Mouse (Mus musculus): ENCODE results near the gene Egfl7. TPM values are rescaled to one million over a fixed set of nuclear protein-coding genes. Genes with fewer than 3 reads are reported as not detected.

Egfl7 gene
- polyA plus RNA-seq, 1 experiment from 2014 or later = 54.3 TPM

GRCm38 (mm10) chr2:26541258-26541910 lies 38.4 kb upstream of the Egfl7 start:
- Histone ChIP-seq H3K9ac (replicated peaks; ENCODE audit: low read length) (peak overlapping the region; percentile 22; the same call in 1 of the 2 replicates), H3K4me2 (ENCODE audit: low read depth, low read length) (no peak overlapping the region), H3K27me3 (ENCODE audit: control insufficient read depth, insufficient read depth, low read length) (no peaks in the 10 kb centered on the region), H3K4me1 (ENCODE audit: control insufficient read depth, insufficient read depth, low read length) (peaks cover 3% of the 10 kb centered on the region), H3K9me3 (replicated peaks; ENCODE audit: control insufficient read depth, low read length) (no peaks in the 10 kb centered on the region), H3K36me3 (replicated peaks; ENCODE audit: control insufficient read depth, insufficient read depth, low read depth, low read length) (no peaks in the 10 kb centered on the region), H3K27ac (replicated peaks; ENCODE audit: low read depth, low read length) (0 out of 2 replicates have a peak overlapping the region, but pooled peaks have one; percentile 30), H3K4me3 (ENCODE audit: low read depth, low read length) (no peak overlapping the region)
- no peak for ATAC-seq (replicated peaks; ENCODE audit: insufficient number of reproducible peaks, low FRiP score, low TSS enrichment, low read depth)
- 32% methylated on average over 9 of the region's 9 CpGs for WGBS
- DNase-seq (ENCODE audit: low spot score) = peak; percentile 42

- Histone ChIP-seq H3K4me1 (ENCODE audit: control insufficient read depth, insufficient read depth, low read length) (peaks cover 3% of the 10 kb centered on the region), H3K27ac (replicated peaks; ENCODE audit: low read depth, low read length) (no peak overlapping the region), H3K27me3 (ENCODE audit: control insufficient read depth, insufficient read depth, low read length) (no peaks in the 10 kb centered on the region), H3K9ac (replicated peaks; ENCODE audit: low read length) (no peak overlapping the region), H3K9me3 (replicated peaks; ENCODE audit: control insufficient read depth, low read length) (no peaks in the 10 kb centered on the region), H3K4me2 (ENCODE audit: low read depth, low read length) (no peak overlapping the region), H3K4me3 (ENCODE audit: low read depth, low read length) (no peak overlapping the region), H3K36me3 (replicated peaks; ENCODE audit: control insufficient read depth, insufficient read depth, low read depth, low read length) (no peaks in the 10 kb centered on the region)
- 50% methylated on average over 4 of the region's 4 CpGs for WGBS
- ATAC-seq (replicated peaks; ENCODE audit: insufficient number of reproducible peaks, low FRiP score, low TSS enrichment, low read depth) (no peak), DNase-seq (ENCODE audit: low spot score) (no peak)
These were observed 36.7 kb upstream of the Egfl7 start for GRCm38 (mm10) chr2:26543155-26543554.

DNA sequence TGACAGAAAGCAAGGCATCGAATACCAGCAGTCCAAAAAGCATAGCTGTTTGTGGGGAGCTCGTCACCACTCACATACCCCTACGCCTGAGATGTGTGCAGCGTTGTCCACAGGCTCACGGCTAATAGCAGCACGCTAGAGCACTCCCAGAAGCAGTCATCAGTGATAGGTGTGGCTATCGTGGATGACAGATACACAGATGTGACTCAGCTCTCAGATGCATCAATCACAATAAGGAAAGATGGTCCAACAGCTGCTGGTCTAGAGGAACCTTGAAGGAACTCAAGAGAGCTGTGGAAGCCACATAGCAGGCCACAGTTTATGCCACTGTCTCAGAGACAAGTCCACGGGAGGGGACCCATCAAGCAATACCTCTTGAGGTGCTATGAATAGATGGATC lies 36.0 kb upstream of the Egfl7 start:
- H3K27me3 ChIP-seq (ENCODE audit: control insufficient read depth, insufficient read depth, low read length) = no peaks in the 10 kb centered on the region
- no peaks in the 10 kb centered on the region for H3K36me3 ChIP-seq (replicated peaks; ENCODE audit: control insufficient read depth, insufficient read depth, low read depth, low read length)
- peaks cover 3% of the 10 kb centered on the region for H3K4me1 ChIP-seq (ENCODE audit: control insufficient read depth, insufficient read depth, low read length)
- no peak overlapping the region for H3K4me3 ChIP-seq (ENCODE audit: low read depth, low read length)
- DNase-seq (ENCODE audit: low spot score) = no peak
- no peak for ATAC-seq (replicated peaks; ENCODE audit: insufficient number of reproducible peaks, low FRiP score, low TSS enrichment, low read depth)
- 87% methylated on average over 8 of the region's 8 CpGs for WGBS
- H3K4me2 ChIP-seq (ENCODE audit: low read depth, low read length) = no peak overlapping the region
- H3K9ac ChIP-seq (replicated peaks; ENCODE audit: low read length) = no peak overlapping the region
- no peak overlapping the region for H3K27ac ChIP-seq (replicated peaks; ENCODE audit: low read depth, low read length)
- no peaks in the 10 kb centered on the region for H3K9me3 ChIP-seq (replicated peaks; ENCODE audit: control insufficient read depth, low read length)

- ATAC-seq (replicated peaks; ENCODE audit: insufficient number of reproducible peaks, low FRiP score, low TSS enrichment, low read depth) (no peak; the same call in 1 of the 2 replicates), DNase-seq (ENCODE audit: low spot score) (no peak)
- Histone ChIP-seq H3K9me3 (replicated peaks; ENCODE audit: control insufficient read depth, low read length) (no peaks in the 10 kb centered on the region), H3K27ac (replicated peaks; ENCODE audit: low read depth, low read length) (no peak overlapping the region), H3K4me3 (ENCODE audit: low read depth, low read length) (no peak overlapping the region), H3K9ac (replicated peaks; ENCODE audit: low read length) (no peak overlapping the region), H3K4me1 (ENCODE audit: control insufficient read depth, insufficient read depth, low read length) (peaks cover 3% of the 10 kb centered on the region), H3K27me3 (ENCODE audit: control insufficient read depth, insufficient read depth, low read length) (no peaks in the 10 kb centered on the region), H3K36me3 (replicated peaks; ENCODE audit: control insufficient read depth, insufficient read depth, low read depth, low read length) (no peaks in the 10 kb centered on the region), H3K4me2 (ENCODE audit: low read depth, low read length) (no peak overlapping the region)
- WGBS = 63% methylated on average over 3 of the region's 3 CpGs
These were observed 35.5 kb upstream of the Egfl7 start for GRCm38 (mm10) chr2:26544265-26544664.

DNA sequence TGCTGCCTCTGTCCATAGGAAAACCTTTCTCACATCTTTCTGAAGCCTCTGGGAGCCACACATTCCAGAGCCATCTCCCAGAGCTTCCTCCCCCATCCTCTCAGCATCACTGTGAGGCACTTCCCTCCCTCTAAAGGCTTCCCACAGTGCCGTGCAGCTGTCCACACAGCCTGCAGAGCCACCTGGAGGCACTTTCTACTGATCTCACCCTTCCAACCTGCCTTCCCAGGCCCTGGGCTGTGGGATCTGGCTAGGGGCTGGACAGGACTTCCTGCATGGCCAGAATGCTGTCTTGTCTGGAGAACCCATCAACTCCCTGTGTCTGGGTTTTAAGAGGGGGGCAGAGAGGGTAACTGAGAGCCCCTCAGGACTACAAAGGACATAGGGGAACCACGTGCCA lies 32.3 kb upstream of the Egfl7 start:
- H3K4me1 ChIP-seq (ENCODE audit: control insufficient read depth, insufficient read depth, low read length) = no peaks in the 10 kb centered on the region
- no peaks in the 10 kb centered on the region for H3K36me3 ChIP-seq (replicated peaks; ENCODE audit: control insufficient read depth, insufficient read depth, low read depth, low read length)
- DNase-seq (ENCODE audit: low spot score) = peak; percentile 57
- H3K27ac ChIP-seq (replicated peaks; ENCODE audit: low read depth, low read length) = no peak overlapping the region
- H3K9me3 ChIP-seq (replicated peaks; ENCODE audit: control insufficient read depth, low read length) = no peaks in the 10 kb centered on the region
- H3K4me2 ChIP-seq (ENCODE audit: low read depth, low read length) = no peak overlapping the region
- no peaks in the 10 kb centered on the region for H3K27me3 ChIP-seq (ENCODE audit: control insufficient read depth, insufficient read depth, low read length)
- peak; percentile 55 for ATAC-seq (replicated peaks; ENCODE audit: insufficient number of reproducible peaks, low FRiP score, low TSS enrichment, low read depth)
- H3K4me3 ChIP-seq (ENCODE audit: low read depth, low read length) = no peak overlapping the region
- no peak overlapping the region; the same call in 1 of the 2 replicates for H3K9ac ChIP-seq (replicated peaks; ENCODE audit: low read length)
- WGBS = 21% methylated on average over 2 of the region's 2 CpGs

DNA sequence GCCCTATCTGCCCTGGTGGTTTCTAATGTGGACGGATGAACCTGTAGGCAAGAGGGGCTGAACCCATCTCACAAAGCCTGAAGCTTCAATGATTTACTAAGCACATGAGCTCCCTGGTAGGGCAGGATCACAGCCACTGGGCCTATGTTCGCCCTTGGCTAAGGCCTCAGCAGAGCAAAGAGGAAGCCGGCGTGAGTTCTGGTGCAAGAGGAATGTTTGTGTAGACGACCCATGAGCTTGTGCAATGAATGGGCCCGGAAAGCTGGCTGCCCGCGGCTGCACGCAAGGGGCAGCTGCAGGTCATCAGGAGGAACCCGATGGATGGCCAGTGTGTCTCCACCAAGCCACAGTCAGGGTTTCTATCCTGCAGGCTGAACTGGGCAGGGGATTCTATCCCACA lies 30.0 kb upstream of the Egfl7 start:
- Histone ChIP-seq H3K9me3 (replicated peaks; ENCODE audit: control insufficient read depth, low read length) (no peaks in the 10 kb centered on the region), H3K27me3 (ENCODE audit: control insufficient read depth, insufficient read depth, low read length) (no peaks in the 10 kb centered on the region), H3K4me1 (ENCODE audit: control insufficient read depth, insufficient read depth, low read length) (no peaks in the 10 kb centered on the region), H3K4me3 (ENCODE audit: low read depth, low read length) (no peak overlapping the region), H3K4me2 (ENCODE audit: low read depth, low read length) (no peak overlapping the region), H3K27ac (replicated peaks; ENCODE audit: low read depth, low read length) (no peak overlapping the region), H3K9ac (replicated peaks; ENCODE audit: low read length) (no peak overlapping the region), H3K36me3 (replicated peaks; ENCODE audit: control insufficient read depth, insufficient read depth, low read depth, low read length) (no peaks in the 10 kb centered on the region)
- no peak for DNase-seq (ENCODE audit: low spot score)
- WGBS = 86% methylated on average over 10 of the region's 10 CpGs
- ATAC-seq (replicated peaks; ENCODE audit: insufficient number of reproducible peaks, low FRiP score, low TSS enrichment, low read depth) = no peak

DNA sequence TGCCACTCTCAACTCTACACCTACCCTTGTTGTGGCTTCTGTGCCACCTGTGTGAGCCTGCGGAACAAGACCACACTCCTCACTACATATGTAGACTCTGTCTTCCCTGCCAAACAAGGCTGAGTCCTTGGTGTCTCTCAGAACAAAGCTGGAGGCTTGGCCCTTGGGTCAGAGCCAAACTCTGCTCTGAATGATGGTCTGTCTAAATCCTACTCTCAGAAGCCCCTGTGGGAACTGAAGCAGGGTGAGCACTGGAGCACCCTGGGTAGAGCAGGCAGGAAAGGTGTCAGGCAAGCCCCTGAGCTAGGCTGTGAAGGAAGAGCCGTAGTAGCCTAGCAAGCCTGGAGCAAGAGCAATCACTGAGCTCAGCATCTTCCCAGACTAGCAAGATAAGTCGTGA lies 29.6 kb upstream of the Egfl7 start:
- H3K4me3 ChIP-seq (ENCODE audit: low read depth, low read length) = no peak overlapping the region
- no peak for DNase-seq (ENCODE audit: low spot score)
- no peak for ATAC-seq (replicated peaks; ENCODE audit: insufficient number of reproducible peaks, low FRiP score, low TSS enrichment, low read depth)
- WGBS = 75% methylated on average over 3 of the region's 3 CpGs
- H3K27ac ChIP-seq (replicated peaks; ENCODE audit: low read depth, low read length) = no peak overlapping the region
- H3K9ac ChIP-seq (replicated peaks; ENCODE audit: low read length) = no peak overlapping the region
- H3K4me2 ChIP-seq (ENCODE audit: low read depth, low read length) = no peak overlapping the region
- H3K27me3 ChIP-seq (ENCODE audit: control insufficient read depth, insufficient read depth, low read length) = no peaks in the 10 kb centered on the region
- H3K9me3 ChIP-seq (replicated peaks; ENCODE audit: control insufficient read depth, low read length) = no peaks in the 10 kb centered on the region
- no peaks in the 10 kb centered on the region for H3K4me1 ChIP-seq (ENCODE audit: control insufficient read depth, insufficient read depth, low read length)
- H3K36me3 ChIP-seq (replicated peaks; ENCODE audit: control insufficient read depth, insufficient read depth, low read depth, low read length) = no peaks in the 10 kb centered on the region

DNA sequence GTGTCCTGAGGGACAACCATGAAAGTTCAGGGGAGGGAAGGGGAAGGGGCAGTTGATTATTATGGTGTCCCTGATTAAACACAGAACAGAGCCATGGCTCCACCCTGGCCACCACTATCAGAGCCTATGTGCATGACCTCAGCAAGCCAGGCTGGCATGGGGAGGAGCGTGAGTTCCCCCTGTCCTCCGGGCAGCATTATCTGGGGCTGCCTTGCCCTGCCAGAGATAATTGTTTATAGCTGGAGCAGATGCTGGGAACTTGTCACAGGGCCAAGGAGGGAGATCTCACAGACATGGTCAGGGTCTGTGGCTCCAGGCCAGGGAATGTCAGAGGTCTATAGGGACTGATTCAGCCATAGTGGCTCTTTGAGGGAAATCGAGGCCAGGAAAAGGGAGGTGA lies 29.0 kb upstream of the Egfl7 start:
- H3K27me3 ChIP-seq (ENCODE audit: control insufficient read depth, insufficient read depth, low read length) = no peaks in the 10 kb centered on the region
- no peaks in the 10 kb centered on the region for H3K4me1 ChIP-seq (ENCODE audit: control insufficient read depth, insufficient read depth, low read length)
- no peaks in the 10 kb centered on the region for H3K36me3 ChIP-seq (replicated peaks; ENCODE audit: control insufficient read depth, insufficient read depth, low read depth, low read length)
- no peaks in the 10 kb centered on the region for H3K9me3 ChIP-seq (replicated peaks; ENCODE audit: control insufficient read depth, low read length)
- H3K27ac ChIP-seq (replicated peaks; ENCODE audit: low read depth, low read length) = no peak overlapping the region
- no peak overlapping the region for H3K9ac ChIP-seq (replicated peaks; ENCODE audit: low read length)
- H3K4me2 ChIP-seq (ENCODE audit: low read depth, low read length) = no peak overlapping the region
- WGBS = 84% methylated on average over 3 of the region's 3 CpGs
- ATAC-seq (replicated peaks; ENCODE audit: insufficient number of reproducible peaks, low FRiP score, low TSS enrichment, low read depth) (no peak), DNase-seq (ENCODE audit: low spot score) (no peak)
- H3K4me3 ChIP-seq (ENCODE audit: low read depth, low read length) = no peak overlapping the region
